Mouse (Mus musculus) MEL (cell line): Measurements from ENCODE around the gene Mecp2.

Experiments
- POLR2AphosphoS2 ChIP-seq: IDR thresholded peaks from 2 replicates; pipeline ENCODE4 v1.6.1; 2011; ENCODE audit warnings: low read length, improper control_type of control experiment
- ZC3H11A ChIP-seq: IDR thresholded peaks from 2 replicates; pipeline ENCODE4 v1.6.1; 2012; ENCODE audit warnings: low read depth, mild to moderate bottlenecking, inconsistent platforms, low read length, improper control_type of control experiment

- TF ChIP-seq ZC3H11A (no peak), POLR2AphosphoS2 (no peak)
Measured at GRCm38 (mm10) chrX:74084276-74084837, 50.8 kb downstream of the Mecp2 start.
